Mouse (Mus musculus): ENCODE results near the gene Mapkapk5.
A peak's percentile ranks its signal among the peaks of the same experiment; 100 is the strongest.

Mapkapk5 gene

DNA sequence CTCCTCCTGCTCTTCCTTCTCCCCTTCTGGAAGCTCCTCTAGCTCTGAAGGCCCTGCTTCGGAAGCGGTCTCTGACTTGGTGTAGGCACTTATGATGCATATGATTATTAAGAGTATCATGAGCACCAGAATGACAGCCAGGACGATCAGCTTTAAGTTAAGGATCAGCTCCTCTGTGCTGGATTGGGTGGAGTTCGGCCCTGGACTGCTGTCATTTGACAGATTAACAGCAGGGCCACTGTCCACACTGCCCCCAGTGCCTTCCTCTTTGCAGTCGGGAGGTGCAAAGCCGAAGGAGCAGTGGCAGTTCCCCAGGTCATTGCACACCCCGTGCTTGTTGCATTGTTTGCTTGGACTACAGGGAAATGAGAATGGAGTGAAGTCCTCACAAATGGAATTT, 45.0 kb downstream of the Mapkapk5 start:
- no peak for DNase-seq (ENCODE audit: low spot score)

DNA sequence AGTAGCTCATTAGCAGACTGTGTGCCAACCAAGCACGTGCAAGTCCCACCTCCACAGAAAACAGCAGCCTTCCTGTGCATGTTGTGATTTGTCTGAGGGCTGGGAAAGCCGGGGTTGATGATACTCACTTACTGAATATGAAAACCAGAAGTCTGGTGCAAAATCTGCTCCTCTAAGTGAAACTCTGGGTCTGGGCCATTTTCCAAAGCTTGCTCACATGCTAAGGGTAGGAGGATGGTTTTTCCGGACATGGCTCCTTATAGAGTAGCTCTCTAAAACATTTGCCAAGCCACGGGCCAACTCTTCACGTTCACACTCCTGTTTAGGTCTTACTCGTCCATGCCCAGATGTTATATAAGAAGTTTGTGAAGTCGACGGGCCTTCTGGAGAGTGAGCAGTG, 52.4 kb downstream of the Mapkapk5 start:
- peak; percentile 46 for DNase-seq (ENCODE audit: low spot score)

DNA sequence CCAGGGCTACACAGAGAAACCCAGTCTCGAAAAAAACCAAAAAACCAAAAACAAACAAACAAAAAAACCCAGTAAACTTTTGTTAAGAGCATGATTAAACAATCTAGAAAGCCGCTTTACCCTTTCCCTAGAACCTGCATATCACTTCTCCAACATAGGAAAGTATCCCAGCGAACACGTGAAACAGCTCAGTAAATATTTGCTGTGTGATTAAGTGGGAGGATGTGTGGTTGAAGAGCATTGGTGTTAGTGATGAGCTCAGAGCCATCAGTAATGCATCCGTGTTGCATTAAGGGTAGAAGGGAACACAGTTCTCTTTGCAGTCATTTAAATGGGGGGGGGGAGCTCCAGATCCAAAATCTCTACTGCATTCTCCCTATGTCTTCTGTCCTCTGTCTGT, 60.9 kb downstream of the Mapkapk5 start:
- no peak for DNase-seq (ENCODE audit: low spot score)

DNA sequence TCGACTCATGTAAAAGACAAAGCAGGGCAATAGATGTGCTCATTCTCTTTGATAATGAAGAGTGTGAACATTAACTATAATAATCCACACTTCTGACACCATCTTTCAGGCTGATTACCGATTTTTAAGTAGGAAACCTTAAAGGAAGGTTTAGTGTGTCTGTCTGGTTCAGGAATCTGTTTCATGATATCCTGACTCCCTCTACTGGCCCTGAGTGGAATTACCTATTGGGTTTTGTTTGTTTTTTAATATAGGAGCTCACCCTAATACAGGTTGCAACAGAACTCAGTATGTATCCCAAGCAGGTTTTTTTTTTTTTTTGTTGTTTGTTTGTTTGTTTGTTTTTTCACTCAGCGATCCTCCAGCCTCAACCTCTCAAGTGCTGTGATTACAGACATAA, 68.0 kb downstream of the Mapkapk5 start:
- peak; percentile 35 for DNase-seq (ENCODE audit: low spot score)

DNA sequence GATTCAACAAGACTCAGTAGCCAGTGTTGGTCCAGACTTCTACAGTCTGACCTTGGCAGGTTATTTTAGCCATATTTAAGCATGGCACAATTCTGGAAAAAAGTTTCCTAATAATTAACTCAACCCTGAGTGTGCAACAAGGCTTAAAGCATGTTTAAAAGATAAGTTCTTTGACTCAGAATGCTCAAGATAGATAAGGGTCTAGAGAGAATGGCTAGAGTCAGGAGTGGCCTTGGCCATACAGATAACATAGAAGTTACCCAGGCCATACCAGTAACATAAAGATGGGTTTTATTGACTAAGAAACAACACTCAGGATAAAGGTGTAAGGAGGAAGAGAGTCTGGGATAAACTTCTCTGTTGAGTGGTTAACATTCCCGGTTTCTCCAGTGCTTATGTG, 69.7 kb downstream of the Mapkapk5 start:
- no peak for DNase-seq (ENCODE audit: low spot score)
